Mouse (Mus musculus) sigmoid colon, adult 10 weeks (tissue): ENCODE results near the gene Tarbp2. TPM values are rescaled to one million over a fixed set of nuclear protein-coding genes. Genes with fewer than 3 reads are reported as not detected.

Source experiments
- polyA plus RNA-seq: library from polyadenylated mRNA; stranded (reverse); fragments of 350-450 nt; fragmentation: Illumina TruSeq; extraction: RNeasy Lipid Tissue Mini Kit (QIAGEN cat#74804); gene quantifications from one replicate; pipeline ENCODE4 v1.2.3, GENCODE M21; 2014; ENCODE audit warnings: low read depth, low replicate concordance

Gene Tarbp2
- polyA plus RNA-seq = 2.9 TPM

GRCm38 (mm10) chr15:102517976-102518858 lies at the start of gene Tarbp2:
Gene Tarbp2, plus strand, starts transcription at chr15:102518192.

GRCm38 (mm10) chr15:102470183-102470604 lies 47.8 kb upstream of the Tarbp2 start, which contains the start of gene Pcbp2:
Gene Pcbp2, plus strand, starts transcription at chr15:102470539.

GRCm38 (mm10) chr15:102503447-102503846 lies 14.5 kb upstream of the Tarbp2 start, which contains the start of gene Gm10337:
Gene Gm10337, plus strand, starts transcription at chr15:102503722.

GRCm38 (mm10) chr15:102516728-102517404 lies 1.1 kb upstream of the Tarbp2 start, which contains the start of gene Map3k12:
Gene Map3k12, minus strand, starts transcription at chr15:102517064.

GRCm38 (mm10) chr15:102524892-102525485 lies 7.0 kb downstream of the Tarbp2 start, which contains the start of gene Npff:
Gene Npff, minus strand, starts transcription at chr15:102524942.

Other genes starting within 250 kb of the Tarbp2 start
- gene Gm9918, start 247.6 kb upstream of the Tarbp2 start, polyA plus RNA-seq = not detected
- gene Mfsd5, start 238.7 kb upstream of the Tarbp2 start, polyA plus RNA-seq = 0.66 TPM
- 0.13 TPM for gene Espl1, start 221.9 kb upstream of the Tarbp2 start, polyA plus RNA-seq
- 39.0 TPM for gene Pfdn5, start 192.1 kb upstream of the Tarbp2 start, polyA plus RNA-seq
- gene Myg1, start 186.5 kb upstream of the Tarbp2 start, polyA plus RNA-seq = 8.4 TPM
- gene Aaas, start 167.4 kb upstream of the Tarbp2 start, polyA plus RNA-seq = 3.3 TPM
- not detected for gene Sp7, start 151.0 kb upstream of the Tarbp2 start, polyA plus RNA-seq
- 124 TPM for gene Sp1, start 112.0 kb upstream of the Tarbp2 start, polyA plus RNA-seq
- gene Amhr2, start 72.8 kb upstream of the Tarbp2 start, polyA plus RNA-seq = not detected
- gene Prr13, start 59.2 kb upstream of the Tarbp2 start, polyA plus RNA-seq = 196 TPM
- gene Pcbp2, start 47.7 kb upstream of the Tarbp2 start, polyA plus RNA-seq = 677 TPM
- not detected for gene Gm10337, start 14.5 kb upstream of the Tarbp2 start, polyA plus RNA-seq
- gene Map3k12, start 1.1 kb upstream of the Tarbp2 start, polyA plus RNA-seq = 1.5 TPM
- gene Npff, start 6.8 kb downstream of the Tarbp2 start, polyA plus RNA-seq = 0.95 TPM
- gene Gm28047, start 106.9 kb downstream of the Tarbp2 start, polyA plus RNA-seq = not detected
- gene Atf7, start 107.3 kb downstream of the Tarbp2 start, polyA plus RNA-seq = 49.9 TPM
- 29.6 TPM for gene Atp5g2, start 154.2 kb downstream of the Tarbp2 start, polyA plus RNA-seq
- gene Calcoco1, start 204.0 kb downstream of the Tarbp2 start, polyA plus RNA-seq = 43.3 TPM